Mouse (Mus musculus): Measurements from ENCODE around the gene Pgam2. TPM values are rescaled to one million over a fixed set of nuclear protein-coding genes. Genes with fewer than 3 reads are reported as not detected.
A peak's percentile ranks its signal among the peaks of the same experiment; 100 is the strongest.
"Not testable (repeated sequence)": the region's sequence is repeated elsewhere in the genome, so short reads cannot be mapped to it uniquely, and the experiment has no call there.

The Pgam2 gene
- total RNA-seq, 2 experiments from 2014 or later: 793 to 969 TPM

DNA sequence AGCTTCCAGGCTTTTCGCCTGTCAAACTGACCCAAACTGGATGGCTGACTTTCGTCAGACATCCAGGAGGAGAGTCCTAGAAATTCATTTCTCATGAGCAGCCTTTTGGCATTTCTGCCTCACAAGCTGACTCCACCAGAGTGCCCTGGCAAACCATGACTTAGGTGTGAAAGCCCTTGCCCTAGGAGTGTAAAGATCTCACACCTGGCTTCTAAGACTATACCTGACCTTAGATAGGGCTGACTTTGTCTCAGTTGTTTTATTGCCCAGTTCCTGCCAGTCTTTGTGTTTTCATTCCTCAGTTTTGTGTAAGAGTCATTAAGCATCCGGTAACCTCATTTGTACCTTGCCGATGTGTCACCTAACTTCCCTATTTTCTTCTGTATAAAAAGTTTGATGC is 6.0 kb upstream of the Pgam2 start:
- DNase-seq; intact Hi-C loops (cut with DNase I): not testable (repeated sequence)

GRCm38 (mm10) chr11:5807956-5808355 is 4.4 kb upstream of the Pgam2 start:
- no peak for DNase-seq
- intact Hi-C loops (cut with DNase I): no loop called here

DNA sequence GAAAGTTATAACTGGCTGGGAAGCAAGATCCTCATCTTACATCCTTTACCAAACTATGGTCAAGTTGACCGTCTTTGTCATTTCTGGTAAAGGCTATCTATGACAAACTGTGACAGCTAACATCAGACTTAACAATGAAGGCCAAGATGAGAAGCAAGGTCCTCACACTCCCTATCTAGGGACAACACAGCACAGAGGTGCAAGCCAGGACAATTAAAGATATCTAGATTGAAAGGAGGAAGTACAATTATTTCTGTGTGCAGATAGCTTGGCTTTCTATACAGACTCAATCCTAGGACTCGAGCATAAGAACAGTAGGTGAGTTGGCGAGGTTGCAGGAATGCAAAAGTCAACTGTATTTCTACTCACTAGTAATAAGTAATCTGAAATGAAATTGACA is 2.2 kb upstream of the Pgam2 start:
- intact Hi-C loops (cut with DNase I): no loop called here

GRCm38 (mm10) chr11:5804174-5804573 is 641 bp upstream of the Pgam2 start:
- intact Hi-C loops (cut with DNase I): no loop called here
- no peak for DNase-seq

More for the DNA sequence above, 2.2 kb upstream of the Pgam2 start:
- DNase-seq: no peak

DNA sequence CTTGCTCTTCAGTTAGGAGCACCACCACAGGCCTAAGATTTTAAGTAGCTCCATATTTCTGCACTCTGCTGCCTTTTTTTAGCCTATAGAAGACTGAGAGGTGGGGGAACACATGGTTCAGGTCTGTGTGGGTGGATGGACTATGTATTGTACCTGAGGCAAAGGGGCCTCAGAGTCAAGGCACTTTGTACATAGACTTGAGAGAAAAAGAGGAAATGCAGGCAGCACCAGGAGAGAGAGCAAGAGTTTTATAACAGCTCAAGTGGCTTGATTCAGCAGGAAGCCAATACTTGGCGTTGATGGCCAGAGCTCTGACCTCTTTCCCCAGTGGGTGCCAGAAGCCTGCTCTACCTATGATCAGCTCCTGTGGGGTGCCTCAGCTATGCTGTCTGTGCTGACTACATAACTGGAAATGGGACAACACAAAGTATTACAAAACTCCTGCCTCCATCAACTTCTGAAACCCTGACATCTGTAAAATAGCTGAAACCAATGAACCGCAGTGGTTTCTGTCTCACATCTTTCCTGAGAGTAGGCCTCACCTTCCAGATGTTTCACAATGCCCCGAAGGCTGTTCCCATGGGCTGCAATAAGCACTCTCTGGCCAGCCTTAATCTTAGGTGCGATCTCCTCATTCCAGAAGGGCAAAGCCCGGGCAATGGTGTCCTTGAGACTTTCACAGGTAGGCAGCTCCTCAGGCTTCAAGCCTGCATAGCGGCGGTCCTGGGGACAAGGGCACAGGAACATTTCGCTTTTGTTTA is 896 bp downstream of the Pgam2 start:
- no peak for DNase-seq
- intact Hi-C loops (cut with DNase I): no loop called here

DNA sequence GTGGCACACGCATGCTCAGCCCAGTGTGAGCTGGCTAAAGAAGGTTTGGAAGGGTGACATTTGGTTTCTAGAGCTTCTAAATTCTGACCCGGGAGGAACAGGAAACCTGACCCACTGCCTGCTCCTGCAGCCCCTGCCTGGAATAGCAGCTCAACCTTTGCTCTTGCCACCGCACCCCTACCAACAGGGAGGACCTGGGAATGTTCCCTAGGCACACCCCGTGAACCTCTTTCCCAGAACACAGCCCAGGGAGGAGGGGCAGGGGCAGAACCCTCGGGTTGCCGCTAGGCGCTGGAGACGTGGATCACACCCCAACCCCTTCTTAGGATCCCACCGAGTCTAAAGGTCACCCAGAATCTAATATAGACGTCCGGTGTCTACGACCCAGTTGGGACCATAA is 1.5 kb downstream of the Pgam2 start:
- intact Hi-C loops (cut with DNase I): no loop called here
- DNase-seq: peak; percentile 18 to 43

DNA sequence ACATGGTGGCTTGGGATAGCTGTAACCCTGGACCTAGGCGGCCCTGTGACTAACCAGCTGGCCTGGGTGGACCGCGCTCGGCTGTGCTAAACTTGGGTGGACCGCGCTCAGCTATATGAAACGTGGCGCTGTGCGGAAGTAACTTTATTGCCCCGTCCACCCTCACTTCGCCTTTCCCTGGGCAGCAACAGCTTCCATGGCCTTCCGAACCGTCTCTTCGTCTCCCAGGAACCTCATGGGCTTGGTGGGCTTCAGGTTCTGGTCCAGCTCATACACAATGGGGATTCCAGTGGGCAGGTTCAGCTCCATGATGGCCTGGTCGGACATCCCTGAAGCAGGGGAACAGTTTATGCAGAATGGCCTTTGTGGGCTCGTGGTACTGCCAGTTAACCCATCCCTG is 2.0 kb downstream of the Pgam2 start:
- peak in 1 of 2 experiments; percentile 12 for DNase-seq
- intact Hi-C loops (cut with DNase I): no loop called here

GRCm38 (mm10) chr11:5799621-5800490 is 3.7 kb downstream of the Pgam2 start:
- intact Hi-C loops (cut with DNase I): no loop called here
- DNase-seq: peak in 1 of 2 experiments; percentile 14

GRCm38 (mm10) chr11:5797928-5798327 is 5.6 kb downstream of the Pgam2 start:
- DNase-seq: no peak
- intact Hi-C loops (cut with DNase I): no loop called here

GRCm38 (mm10) chr11:5797371-5797770 is 6.2 kb downstream of the Pgam2 start:
- intact Hi-C loops (cut with DNase I): no loop called here
- DNase-seq: no peak

DNA sequence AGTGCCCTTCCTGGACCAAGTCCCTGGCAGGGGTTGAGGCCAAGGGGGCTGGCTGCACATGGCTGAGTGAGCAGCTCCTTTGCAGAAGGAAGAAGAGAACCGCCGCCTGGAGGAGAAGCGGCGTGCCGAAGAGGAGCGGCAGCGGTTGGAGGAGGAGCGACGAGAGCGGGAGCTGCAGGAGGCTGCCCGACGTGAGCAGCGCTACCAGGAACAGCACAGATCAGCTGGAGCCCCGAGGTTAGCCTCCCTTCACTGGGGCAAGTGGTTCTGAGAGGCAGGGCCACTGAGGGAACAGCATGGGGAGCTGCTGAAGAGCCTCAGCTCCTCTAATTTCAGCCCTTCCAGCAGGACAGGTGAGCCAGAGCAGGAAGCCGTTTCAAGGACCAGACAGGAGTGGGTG is 6.6 kb downstream of the Pgam2 start:
- intact Hi-C loops (cut with DNase I): no loop called here
- no peak for DNase-seq

DNA sequence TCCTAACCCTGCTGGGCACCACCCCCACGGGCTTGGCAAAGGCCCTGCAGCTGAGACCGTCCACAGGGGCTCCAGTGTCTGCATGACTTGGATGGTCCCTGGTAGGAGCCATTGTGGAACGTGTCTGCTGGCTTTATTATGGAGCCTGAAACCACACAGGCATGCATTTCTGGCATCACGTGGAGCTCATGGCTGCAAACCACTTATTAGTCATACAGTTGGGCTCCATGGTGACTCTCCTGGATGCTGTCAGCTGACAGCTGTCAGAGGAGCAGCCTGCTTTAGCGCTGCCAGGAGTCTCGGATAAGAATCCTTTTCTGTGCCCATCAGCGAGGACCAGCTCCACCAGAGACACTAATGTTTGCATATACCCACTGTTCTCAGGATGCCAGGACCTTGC is 7.8 kb downstream of the Pgam2 start:
- intact Hi-C loops (cut with DNase I): no loop called here
- peak; percentile 38 to 56 for DNase-seq

- no peak for DNase-seq
- intact Hi-C loops (cut with DNase I): no loop called here
Observed at GRCm38 (mm10) chr11:5795290-5795689, 8.2 kb downstream of the Pgam2 start.

DNA sequence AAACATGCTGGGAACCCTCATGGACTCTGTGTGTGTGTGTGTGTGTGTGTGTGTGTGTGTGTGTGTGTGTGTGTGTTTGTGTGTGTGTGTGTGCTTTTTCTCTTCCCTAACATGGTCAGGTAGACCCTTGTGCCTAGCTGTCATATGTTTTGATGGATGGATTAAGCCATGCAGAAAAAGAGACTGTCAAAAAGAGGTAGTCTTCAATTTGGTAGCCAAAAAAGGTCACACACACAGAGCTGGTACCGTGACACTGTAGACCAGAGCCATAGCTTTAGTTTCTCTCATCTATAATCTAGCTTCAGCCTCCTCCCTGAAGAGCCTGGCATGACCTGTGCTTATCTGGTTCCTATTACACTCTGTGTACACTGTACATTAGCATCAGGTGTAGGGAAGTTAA is 13.1 kb downstream of the Pgam2 start:
- intact Hi-C loops (cut with DNase I): no loop called here
- DNase-seq: no peak

DNA sequence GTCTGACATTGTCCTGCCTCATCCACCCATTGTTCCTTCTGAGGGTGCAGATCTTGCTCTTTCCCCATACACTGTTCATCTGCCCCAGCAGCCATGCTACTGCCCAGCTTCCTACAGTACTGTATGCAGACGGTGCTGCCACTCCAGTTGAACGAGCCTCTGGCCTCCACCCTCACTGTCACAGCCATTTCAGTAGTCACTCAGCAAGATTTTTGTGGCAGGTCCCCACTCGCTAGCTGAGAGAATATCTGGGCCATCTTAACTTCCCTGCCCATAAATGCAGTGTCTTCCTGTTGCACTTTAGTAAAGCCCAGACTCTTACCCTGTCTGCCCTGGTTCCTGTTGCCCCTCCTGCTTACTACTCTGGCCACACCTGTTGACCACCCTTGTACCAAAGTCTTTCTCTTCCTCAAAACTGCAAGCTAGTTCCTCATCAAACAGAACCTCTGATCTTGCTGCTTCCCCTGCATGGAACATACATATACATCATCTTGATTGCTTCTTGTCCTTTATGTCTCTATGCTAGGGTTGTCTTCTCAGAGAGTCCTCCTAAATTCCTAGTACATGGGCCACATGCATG is 13.7 kb downstream of the Pgam2 start:
- DNase-seq: no peak
- intact Hi-C loops (cut with DNase I): loop anchor here (2.0 to 5.0 kb wide), 4 partner anchors 47 to 89 kb away; partner anchors contain the start of genes Pold2 and Polm

DNA sequence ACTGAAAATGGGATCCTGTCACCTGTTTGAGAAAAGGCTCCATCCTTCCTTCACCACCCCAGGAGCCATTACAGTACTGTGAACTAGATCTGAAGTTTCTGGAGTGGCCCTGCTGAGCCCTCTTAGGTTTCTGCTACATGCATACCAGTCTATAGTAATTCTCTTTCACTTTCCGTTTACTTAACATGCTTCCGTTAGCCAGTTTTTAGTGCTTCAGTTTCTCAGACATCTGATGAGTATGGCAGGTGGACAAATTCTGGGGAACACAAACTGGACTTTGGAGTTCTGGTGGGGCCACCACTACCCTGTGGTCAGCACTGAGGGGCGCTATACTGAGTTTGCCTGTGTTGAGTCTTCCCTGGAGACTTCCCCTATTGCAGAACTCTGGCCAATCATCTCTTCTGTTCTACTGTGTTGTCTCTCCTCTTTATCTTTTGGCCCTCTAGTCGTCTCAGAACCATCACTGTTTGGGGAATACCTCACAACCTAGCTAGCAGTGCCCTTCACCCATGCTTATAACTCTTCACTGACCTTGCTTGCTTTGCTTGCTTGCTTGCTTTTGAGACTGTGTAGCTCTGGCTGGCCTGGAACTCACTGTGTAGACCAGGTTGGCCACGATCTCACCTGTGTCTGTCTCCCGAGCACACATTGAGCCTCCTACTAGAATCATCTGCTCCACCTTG is 14.3 kb downstream of the Pgam2 start:
- DNase-seq: no peak
- intact Hi-C loops (cut with DNase I): loop anchor here (2.0 to 5.0 kb wide), 4 partner anchors 48 to 90 kb away; partner anchors contain the start of genes Pold2 and Polm

- DNase-seq: peak; percentile 97
- intact Hi-C loops (cut with DNase I): loop anchor here (2.0 to 5.0 kb wide), 4 partner anchors 48 to 90 kb away; partner anchors contain the start of genes Pold2 and Polm
Observed at GRCm38 (mm10) chr11:5788056-5789014, 15.2 kb downstream of the Pgam2 start, which contains the start of gene Dbnl. TSS of gene Dbnl (plus strand) at chr11:5788488.

- intact Hi-C loops (cut with DNase I): loop anchor here (2.0 to 5.0 kb wide), 4 partner anchors 47 to 91 kb away; partner anchors contain the start of genes Pold2 and Polm
- DNase-seq: no peak
Observed at GRCm38 (mm10) chr11:5787671-5788055, 15.9 kb downstream of the Pgam2 start.

- intact Hi-C loops (cut with DNase I): loop anchor here (2.0 to 5.0 kb wide), 3 partner anchors 21 to 78 kb away; partner anchors contain the start of gene Polm
- no peak for DNase-seq
Observed at GRCm38 (mm10) chr11:5785732-5786131, 17.8 kb downstream of the Pgam2 start.

All from heart, postnatal 36 days (tissue).